Mouse (Mus musculus) kidney, postnatal 4 days (tissue): ENCODE data around the gene Morn2.
"Not testable (repeated sequence)": the region's sequence is repeated elsewhere in the genome, so short reads cannot be mapped to it uniquely, and the experiment has no call there.

Experiments used
- DNase-seq, 2 experiments: peaks; one replicate each; pipeline ENCODE4 v3.0.0; 2021; ENCODE audit warnings: mixed read lengths in 2 of 2

The Morn2 gene

DNA sequence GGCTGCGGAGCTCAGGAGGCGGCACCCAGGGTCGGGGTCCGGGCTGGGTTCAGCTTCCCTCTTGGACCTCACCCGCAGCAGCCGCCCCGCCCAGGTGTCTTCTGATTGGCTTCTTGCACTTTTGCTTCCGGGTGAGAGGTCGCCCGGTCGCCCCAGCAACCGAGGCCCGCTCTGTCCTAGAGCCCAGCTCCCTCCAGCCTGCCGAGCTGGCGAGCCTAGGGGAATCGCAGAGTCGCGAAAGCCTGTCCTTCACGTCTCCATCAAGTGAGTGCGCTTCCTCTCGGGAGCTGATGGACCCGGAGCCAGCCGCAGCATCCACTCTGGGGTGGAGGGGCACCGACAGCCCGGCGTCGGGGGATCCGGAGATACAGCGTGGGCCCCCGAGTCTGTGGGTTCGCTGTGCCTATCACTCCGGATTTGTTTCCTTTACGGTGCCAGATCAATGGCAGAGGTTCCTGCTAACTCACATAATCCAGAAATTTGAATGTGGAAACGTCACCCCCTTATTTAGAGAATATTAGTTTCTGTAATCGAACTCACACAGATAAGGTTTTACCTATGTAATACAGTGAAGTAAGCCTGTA is at the start of gene Morn2, which contains the start of gene Dhx57:
Morn2 (plus strand) TSS at position 130 of the 584 bp plus-strand sequence.
Dhx57 (minus strand) TSS at position 403 of the 584 bp plus-strand sequence.
- peak; percentile 99 for DNase-seq

GRCm38 (mm10) chr17:80241594-80241993 is 48.4 kb upstream of the Morn2 start:
- DNase-seq, result no peak

- no peak for DNase-seq
Measured at GRCm38 (mm10) chr17:80243116-80243515, 46.9 kb upstream of the Morn2 start.

GRCm38 (mm10) chr17:80252757-80253525 is 37.1 kb upstream of the Morn2 start:
- DNase-seq, result peak; percentile 7 to 17

DNA sequence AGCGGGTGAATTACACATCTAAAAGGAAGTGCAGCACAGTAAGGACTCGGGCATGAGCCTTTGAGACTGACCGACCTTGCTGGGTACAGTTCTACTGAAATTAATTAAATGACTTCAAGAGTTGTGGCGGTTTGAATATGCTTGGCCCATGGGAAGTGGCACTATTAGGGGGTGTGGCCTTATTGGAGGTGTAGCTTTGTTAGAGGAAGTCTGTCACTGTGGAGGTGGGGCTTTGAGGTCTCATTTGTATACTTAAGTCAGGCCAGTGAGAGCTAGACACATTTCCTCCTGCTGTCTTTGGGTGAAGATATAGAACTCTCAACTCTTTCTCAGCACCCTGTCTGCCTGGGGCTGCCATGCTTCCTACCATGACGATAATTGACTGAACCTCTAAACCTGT is 35.6 kb upstream of the Morn2 start:
- no peak for DNase-seq

DNA sequence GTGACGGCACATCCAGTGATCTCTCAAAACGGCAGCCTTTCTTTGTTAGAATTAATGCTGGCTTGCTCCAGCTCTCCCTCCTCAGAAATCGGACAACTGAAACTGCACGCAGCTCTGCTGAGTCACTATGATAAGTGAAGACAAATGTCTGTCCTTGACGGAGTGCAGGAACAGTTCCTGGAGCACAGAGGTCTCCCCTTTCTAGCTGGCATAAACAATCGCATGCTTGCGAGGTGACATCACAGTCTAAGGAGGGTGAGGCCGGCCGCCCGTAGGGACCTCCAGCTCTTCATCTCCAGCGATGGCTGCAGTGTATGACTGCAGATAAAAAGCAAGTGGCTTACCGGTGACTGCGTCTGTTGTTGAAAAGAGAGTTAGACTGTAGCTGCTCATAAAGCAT is 34.8 kb upstream of the Morn2 start:
- peak in 1 of 2 experiments; percentile 18 for DNase-seq

- no peak for DNase-seq
Measured at GRCm38 (mm10) chr17:80267065-80267464, 22.9 kb upstream of the Morn2 start.

DNA sequence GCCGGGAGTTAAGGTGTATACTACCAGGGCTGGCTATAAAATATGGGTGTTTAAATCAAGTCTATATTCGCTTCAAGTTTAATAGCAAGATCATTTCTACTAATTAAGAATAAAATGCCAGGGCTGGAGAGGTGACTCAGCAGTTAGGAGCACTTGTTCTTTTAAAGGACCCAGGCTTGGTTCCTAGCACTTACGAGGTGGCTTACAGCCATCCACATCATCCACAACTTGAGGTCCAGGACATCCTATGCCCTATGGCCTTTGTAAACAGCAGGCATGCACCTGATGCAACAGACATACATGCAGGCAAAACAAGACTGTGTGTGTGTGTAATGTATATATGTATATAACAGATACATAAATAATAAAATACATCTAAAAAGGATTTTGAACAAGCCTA is 21.9 kb upstream of the Morn2 start:
- DNase-seq, result no peak

GRCm38 (mm10) chr17:80270622-80271021 is 19.4 kb upstream of the Morn2 start:
- not testable (repeated sequence) for DNase-seq

GRCm38 (mm10) chr17:80278255-80278654 is 11.7 kb upstream of the Morn2 start:
- no peak for DNase-seq

DNA sequence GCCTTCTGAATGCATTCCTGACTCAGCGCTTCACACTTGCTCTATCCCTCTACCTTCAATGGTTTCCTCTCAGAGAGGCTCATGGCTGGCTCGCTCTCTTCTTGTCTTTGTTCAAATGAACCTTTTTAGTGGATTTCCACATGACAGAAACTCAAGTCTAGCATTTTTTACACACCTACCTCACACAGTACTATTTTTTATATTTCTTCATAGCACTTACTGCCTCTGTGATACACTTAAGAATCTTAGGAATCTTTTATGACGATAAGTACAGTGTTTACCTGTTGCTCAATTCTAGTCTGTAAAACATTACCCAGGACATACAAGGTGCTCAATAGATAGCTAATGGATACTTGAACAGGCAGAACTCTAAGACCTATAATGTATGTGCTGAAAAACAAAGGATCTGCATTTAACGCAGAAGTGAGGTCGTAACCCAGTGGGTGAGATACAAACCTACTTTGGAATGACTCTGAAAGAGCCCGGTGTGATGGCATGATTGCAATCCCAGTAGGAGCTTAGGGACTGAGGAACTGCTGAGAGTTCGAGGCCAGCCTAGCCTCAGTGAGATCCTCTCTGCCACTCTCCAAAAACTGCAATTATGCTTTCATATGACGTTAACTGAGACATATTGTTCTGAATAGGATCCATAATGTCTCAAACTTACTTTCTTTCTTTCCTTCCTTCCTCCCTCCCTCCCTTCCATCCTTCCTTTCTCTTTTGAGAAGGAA is 10.5 kb upstream of the Morn2 start:
- no peak for DNase-seq

- no peak for DNase-seq
Measured at GRCm38 (mm10) chr17:80284446-80284845, 5.6 kb upstream of the Morn2 start.

DNA sequence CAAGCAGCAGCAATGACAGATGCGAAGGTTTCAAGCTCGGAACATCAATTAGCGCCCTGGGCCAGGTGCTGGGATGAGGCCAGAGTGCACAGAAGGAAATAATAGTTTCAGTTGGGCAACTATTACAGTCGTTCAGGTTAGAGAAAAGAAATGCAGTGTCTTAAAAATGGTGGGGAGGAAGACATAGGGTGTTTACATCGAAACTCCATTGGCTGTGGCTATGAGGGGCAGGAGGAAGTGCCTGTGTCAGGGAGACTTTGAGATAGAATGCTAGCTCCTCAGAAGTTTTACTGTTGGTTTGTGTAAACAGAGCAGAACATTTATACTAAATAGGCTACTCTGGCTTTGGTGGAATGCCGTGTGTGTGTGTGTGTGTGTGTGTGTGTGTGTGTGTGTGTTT is 2.0 kb upstream of the Morn2 start:
- no peak for DNase-seq

DNA sequence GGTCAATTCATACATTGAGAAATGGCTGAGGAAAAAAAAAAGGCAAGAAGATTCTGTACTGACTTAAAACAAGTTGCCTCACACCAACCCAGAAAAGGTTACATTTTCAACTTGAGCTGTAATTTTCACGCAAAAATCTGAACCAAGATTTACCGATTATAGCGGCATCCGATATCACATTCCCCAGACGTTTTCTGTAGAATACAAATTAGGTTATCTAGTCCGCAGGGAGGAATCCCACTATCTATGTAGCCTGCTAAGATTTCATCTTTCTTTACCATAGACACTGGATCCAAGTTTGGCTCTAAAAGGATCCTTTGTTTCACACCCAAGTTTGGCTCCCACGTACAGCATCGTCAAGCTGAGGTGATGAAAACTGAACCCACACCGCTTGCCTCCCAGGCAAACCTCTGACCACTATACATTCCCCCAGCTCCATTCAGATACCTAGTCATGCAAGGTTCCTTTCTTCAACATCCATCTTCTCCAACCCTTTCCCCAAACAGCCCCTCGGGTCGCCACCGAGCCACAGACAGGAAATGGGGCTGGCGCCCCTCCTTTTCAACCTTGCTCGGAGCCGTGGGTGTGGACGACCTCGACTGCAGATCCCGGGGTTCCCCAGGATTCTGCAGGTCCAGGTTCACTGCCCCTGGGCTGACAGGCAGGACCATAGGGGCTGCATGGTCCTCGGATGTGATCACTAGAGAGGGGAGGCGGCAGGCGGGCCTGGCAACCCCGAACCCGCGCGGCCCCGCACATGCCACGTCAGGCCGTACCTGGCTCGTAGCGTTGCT is 526 bp upstream of the Morn2 start:
- no peak for DNase-seq

DNA sequence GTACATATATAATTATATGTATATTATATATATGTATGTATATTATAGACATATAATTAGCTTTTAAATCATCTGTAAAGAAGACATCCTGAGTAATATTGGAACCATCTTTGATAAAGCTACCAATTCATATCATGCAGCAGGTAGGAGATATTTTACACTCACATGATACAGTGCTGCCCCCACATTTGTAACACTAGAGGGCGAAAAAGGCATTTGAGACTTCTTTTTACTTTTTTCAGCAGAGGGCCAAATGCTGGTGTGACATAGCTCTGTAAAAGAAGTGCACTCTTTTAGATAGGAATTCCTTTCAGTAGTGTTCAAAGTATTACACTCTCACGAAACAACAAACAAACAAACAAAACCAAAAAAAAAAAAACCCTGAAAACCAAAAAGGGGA is 1.1 kb downstream of the Morn2 start:
- peak; percentile 28 to 51 for DNase-seq

DNA sequence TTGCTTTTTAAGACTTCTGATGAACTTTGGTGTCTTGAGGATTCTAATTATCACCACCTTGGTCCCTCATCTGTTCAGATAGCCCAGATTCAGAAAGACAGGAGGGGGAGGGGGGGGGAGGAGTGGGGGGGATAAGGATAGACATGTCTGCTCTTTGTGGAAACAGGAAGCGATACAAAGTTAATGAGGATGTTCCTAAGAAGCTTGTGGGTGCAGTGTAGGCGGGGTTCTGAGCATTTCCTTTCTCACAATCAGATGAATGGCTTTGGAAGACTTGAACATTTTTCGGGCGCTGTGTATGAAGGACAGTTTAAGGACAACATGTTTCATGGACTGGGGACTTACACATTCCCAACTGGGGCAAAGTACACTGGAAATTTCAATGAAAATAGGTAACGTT is 5.3 kb downstream of the Morn2 start:
- DNase-seq, result no peak

DNA sequence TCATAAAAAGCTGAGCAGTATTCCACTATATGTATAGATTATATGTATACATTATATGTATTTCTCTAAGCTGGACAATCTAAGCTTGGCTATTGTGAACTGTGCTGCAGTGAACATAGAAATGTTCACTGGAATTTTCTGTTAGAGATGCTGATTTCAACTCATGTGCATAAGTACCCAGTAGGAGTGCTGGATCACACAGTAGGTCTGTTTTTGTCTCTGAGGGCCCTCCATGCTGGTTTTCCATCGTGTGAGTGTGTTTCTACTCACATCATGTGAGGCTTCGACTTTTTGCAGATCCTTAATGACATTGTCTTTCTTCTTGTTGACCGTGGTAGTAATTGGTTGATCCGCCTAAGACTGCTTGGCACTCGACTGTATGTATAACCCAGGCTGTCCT is 8.8 kb downstream of the Morn2 start:
- DNase-seq, result no peak

GRCm38 (mm10) chr17:80307251-80307650 is 17.2 kb downstream of the Morn2 start, which contains the start of gene Arhgef33:
Arhgef33 (plus strand) TSS chr17:80307407.
- DNase-seq, result no peak

DNA sequence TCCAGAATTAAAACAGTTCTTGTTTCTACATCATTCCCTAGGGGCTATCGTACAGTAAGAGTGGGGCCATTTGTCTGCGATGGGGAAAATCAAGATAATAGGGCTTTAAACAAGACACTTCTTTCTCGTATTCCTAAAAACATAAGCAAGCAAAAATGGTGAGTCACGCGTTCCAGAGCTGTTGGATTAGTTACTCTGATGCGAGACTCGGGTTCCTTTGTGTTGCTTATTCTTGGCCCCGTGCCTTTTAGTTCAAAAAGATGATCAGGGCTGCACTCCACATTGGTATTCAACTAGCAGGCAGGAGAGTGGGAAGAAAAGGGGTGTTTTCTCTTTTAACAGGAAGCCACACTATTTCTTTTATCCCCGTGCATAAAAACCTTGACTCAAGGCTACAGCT is 21.8 kb downstream of the Morn2 start:
- DNase-seq, result no peak

GRCm38 (mm10) chr17:80312405-80312804 is 22.4 kb downstream of the Morn2 start:
- DNase-seq, result no peak

GRCm38 (mm10) chr17:80322228-80322627 is 32.2 kb downstream of the Morn2 start:
- DNase-seq, result no peak

- DNase-seq, result no peak
Measured at GRCm38 (mm10) chr17:80323015-80323414, 33.0 kb downstream of the Morn2 start.

DNA sequence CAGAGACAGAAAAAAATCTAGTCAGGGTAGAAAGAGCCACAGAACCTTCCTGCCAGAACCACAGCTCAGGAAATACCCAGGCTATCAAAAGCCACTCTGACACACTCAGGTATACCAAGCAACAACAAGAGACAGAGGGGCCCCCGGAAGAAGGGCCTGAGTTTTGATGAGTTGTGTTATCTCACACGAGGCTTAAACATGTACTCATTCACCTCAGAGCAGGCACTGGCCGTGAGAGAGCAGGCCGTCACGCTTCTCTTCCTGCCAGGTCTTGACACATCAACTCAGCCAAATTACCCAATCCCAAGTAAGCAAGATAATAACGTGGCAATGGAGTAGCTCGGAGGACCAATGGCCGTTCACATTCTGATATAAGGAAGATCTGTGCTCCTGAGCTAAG is 33.7 kb downstream of the Morn2 start:
- peak in 1 of 2 experiments; percentile 5 for DNase-seq
